Mouse (Mus musculus): ENCODE measurements at regions not wholly inside any gene's neighbourhood (a gene's known extent, or its start where the extent isn't known, plus 50 kb on each side); places are given as distances from the start of the nearest gene placed in this dataset.

GRCm38 (mm10) chr7:73185071-73185531, 190.2 kb upstream of the Rgma start:
- Histone ChIP-seq H3K9ac (ENCODE audit: control insufficient read depth, low read depth, low read length, poor library complexity, severe bottlenecking) (no peak overlapping the region), H3K36me3 (ENCODE audit: control insufficient read depth in 1 of 2, insufficient read depth in 2 of 2, low read length in 2 of 2) (no peaks in the 10 kb centered on the region), H3K4me1 (ENCODE audit: control insufficient read depth in 1 of 2, insufficient read depth in 2 of 2, low read length in 2 of 2) (no peaks in the 10 kb centered on the region), H3K9me3 (replicated peaks; ENCODE audit: insufficient read depth, low read length) (no peaks in the 10 kb centered on the region), H3K27ac (ENCODE audit: control insufficient read depth, low read depth, low read length) (no peak overlapping the region), H3K79me2 (ENCODE audit: control insufficient read depth, insufficient read depth, low read length, poor library complexity) (no peaks in the 10 kb centered on the region), H3K4me3 (ENCODE audit: control insufficient read depth in 1 of 2, insufficient read depth in 1 of 2, low read depth in 2 of 2, low read length in 2 of 2) (no peak overlapping the region), H3K27me3 (ENCODE audit: control insufficient read depth in 1 of 2, insufficient read depth in 2 of 2, low read length in 2 of 2) (no peaks in the 10 kb centered on the region)
- DNase-seq (ENCODE audit: low read depth, low spot score), result no peak
- TF ChIP-seq GATA1 (IDR thresholded peaks at IDR 0.05; ENCODE audit: low read depth, low read length) (no peak), E2F4 (IDR thresholded peaks at IDR 0.05; ENCODE audit: borderline replicate concordance, low read depth, low read length) (no peak)

- no peak overlapping the region for H3K4me3 ChIP-seq (ENCODE audit: control insufficient read depth in 1 of 2, insufficient read depth in 1 of 2, low read depth in 2 of 2, low read length in 2 of 2)
- H3K4me1 ChIP-seq (ENCODE audit: control insufficient read depth in 1 of 2, insufficient read depth in 2 of 2, low read length in 2 of 2), result no peaks in the 10 kb centered on the region
- H3K79me2 ChIP-seq (ENCODE audit: control insufficient read depth, insufficient read depth, low read length, poor library complexity), result no peaks in the 10 kb centered on the region
- H3K9ac ChIP-seq (ENCODE audit: control insufficient read depth, low read depth, low read length, poor library complexity, severe bottlenecking), result no peak overlapping the region
- TF ChIP-seq USF2 (IDR thresholded peaks at IDR 0.05; ENCODE audit: borderline replicate concordance in 1 of 2, insufficient read depth in 1 of 2, low read depth in 1 of 2, low read length in 2 of 2) (no peak), MAZ (IDR thresholded peaks at IDR 0.05; ENCODE audit: low read depth, low read length) (no peak), ZNF384 (IDR thresholded peaks at IDR 0.05; ENCODE audit: low read depth, low read length) (no peak), KAT2A (conservative IDR thresholded peaks at IDR 0.05; ENCODE audit: low read depth, low read length) (no peak), ELF1 (IDR thresholded peaks at IDR 0.05; ENCODE audit: low read depth, low read length) (no peak), JUND (IDR thresholded peaks at IDR 0.05; ENCODE audit: low read depth, low read length) (no peak), SMC3 (IDR thresholded peaks at IDR 0.05; ENCODE audit: low read depth, low read length) (no peak), CHD1 (IDR thresholded peaks at IDR 0.05; ENCODE audit: low read depth, low read length) (no peak), UBTF (IDR thresholded peaks at IDR 0.05; ENCODE audit: borderline replicate concordance, insufficient read depth, low read depth, low read length) (no peak), RAD21 (IDR thresholded peaks at IDR 0.05; ENCODE audit: low read depth, low read length) (no peak), ZKSCAN1 (IDR thresholded peaks at IDR 0.05; ENCODE audit: low read depth, low read length) (no peak), MAFK (IDR thresholded peaks at IDR 0.05; ENCODE audit: borderline replicate concordance, low read depth, low read length) (no peak), MYB (IDR thresholded peaks at IDR 0.05; ENCODE audit: low read depth, low read length) (no peak), MYC (IDR thresholded peaks at IDR 0.05; ENCODE audit: low read depth, low read length) (no peak), TAL1 (IDR thresholded peaks at IDR 0.05; ENCODE audit: low read length) (no peak), E2F4 (IDR thresholded peaks at IDR 0.05; ENCODE audit: borderline replicate concordance, low read depth, low read length) (no peak), CTCF (IDR thresholded peaks at IDR 0.05 in 2 of 3, conservative IDR thresholded peaks at IDR 0.05 in 1 of 3; ENCODE audit: control insufficient read depth in 1 of 3, insufficient read depth in 1 of 3, low read depth in 2 of 3, low read length in 3 of 3, poor library complexity in 1 of 3, severe bottlenecking in 1 of 3) (no peak), ZMIZ1 (IDR thresholded peaks at IDR 0.05; ENCODE audit: low read depth, low read length) (no peak), SIN3A (IDR thresholded peaks at IDR 0.05; ENCODE audit: low read length) (no peak)
- DNase-seq (ENCODE audit: low read depth, low spot score), result no peak
- H3K9me3 ChIP-seq (replicated peaks; ENCODE audit: insufficient read depth, low read length), result no peaks in the 10 kb centered on the region
- H3K27ac ChIP-seq (ENCODE audit: control insufficient read depth, low read depth, low read length), result no peak overlapping the region
- H3K27me3 ChIP-seq (ENCODE audit: control insufficient read depth in 1 of 2, insufficient read depth in 2 of 2, low read length in 2 of 2), result no peaks in the 10 kb centered on the region
- H3K36me3 ChIP-seq (ENCODE audit: control insufficient read depth in 1 of 2, insufficient read depth in 2 of 2, low read length in 2 of 2), result no peaks in the 10 kb centered on the region
Observed at GRCm38 (mm10) chr7:73185591-73185990, 189.7 kb upstream of the Rgma start.

Measured in MEL (cell line).